Mouse (Mus musculus): ENCODE data around the gene Prkcg. TPM values are rescaled to one million over a fixed set of nuclear protein-coding genes. Genes with fewer than 3 reads are reported as not detected.
A peak's percentile ranks its signal among the peaks of the same experiment; 100 is the strongest.
"Not testable (repeated sequence)": the region's sequence is repeated elsewhere in the genome, so short reads cannot be mapped to it uniquely, and the experiment has no call there.

The Prkcg gene
- polyA plus RNA-seq, 1 experiment from 2014 or later, result 0.12 TPM

DNA sequence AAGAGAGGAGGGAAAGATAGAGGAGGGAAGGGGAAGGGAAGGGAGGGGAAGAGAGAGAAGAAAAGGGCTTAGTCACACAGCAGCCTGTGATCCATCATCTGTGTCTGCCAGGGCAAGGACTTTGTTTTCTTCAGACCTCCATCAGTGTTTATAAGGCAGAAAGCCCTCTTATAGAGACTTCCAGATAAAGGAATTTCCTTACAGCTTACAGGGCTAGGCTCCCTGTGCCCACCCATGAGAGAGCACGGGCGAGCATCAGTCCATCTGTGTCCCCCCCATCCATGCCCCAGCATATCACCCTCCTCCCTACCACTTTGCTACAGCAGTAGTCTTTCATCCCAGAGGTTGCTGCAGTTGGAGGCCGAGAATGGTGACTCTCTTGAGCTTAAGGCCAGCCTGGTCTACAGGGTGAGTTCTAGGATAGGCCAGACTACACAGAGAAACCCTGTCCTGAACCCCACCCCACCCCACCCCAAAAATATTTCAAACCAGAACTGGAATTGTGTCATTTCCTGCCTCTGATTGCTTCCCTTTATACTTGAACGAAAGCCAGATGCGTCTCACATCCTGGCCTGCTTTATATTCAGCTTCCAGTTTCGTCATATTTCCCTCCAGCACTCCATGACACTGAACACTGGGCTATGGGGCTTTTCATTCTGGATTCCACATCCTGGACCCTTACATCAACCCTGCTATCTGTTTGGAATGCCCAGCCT lies 13.4 kb upstream of the Prkcg start:
- Histone ChIP-seq H3K4me2 (no peak overlapping the region), H3K4me3 (no peak overlapping the region), H3K9ac (no peak overlapping the region), H3K27ac (peak overlapping the region; percentile 40), H3K27me3 (no peaks in the 10 kb centered on the region), H3K36me3 (no peaks in the 10 kb centered on the region), H3K9me3 (no peaks in the 10 kb centered on the region), H3K4me1 (no peaks in the 10 kb centered on the region)
- 38% methylated on average over 6 of the region's 6 CpGs for WGBS
- no peak; the same call in 1 of the 2 replicates for ATAC-seq (ENCODE audit: insufficient number of reproducible peaks, low FRiP score, low TSS enrichment, low read depth)

DNA sequence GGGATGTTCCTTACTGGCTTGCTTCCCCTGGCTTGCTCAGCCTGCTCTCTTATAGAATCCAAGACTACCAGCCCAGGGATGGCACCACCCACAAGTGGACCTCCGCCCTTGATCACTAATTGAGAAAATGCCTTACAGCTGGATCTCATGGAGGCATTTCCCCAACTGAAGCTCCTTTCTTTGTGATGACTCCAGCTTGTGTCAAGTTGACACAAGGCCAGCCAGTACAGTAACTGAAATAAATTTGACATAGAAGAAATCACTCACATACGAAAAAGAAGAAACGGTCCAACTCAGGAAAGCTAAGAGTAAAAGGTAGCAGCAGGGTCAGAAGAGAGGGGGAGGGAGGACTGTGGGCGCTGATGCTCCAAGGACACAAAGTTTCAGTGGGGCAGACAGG lies 12.2 kb upstream of the Prkcg start:
- H3K9ac ChIP-seq; H3K9me3 ChIP-seq; H3K27me3 ChIP-seq; H3K4me3 ChIP-seq; H3K36me3 ChIP-seq; H3K4me2 ChIP-seq; H3K27ac ChIP-seq; H3K4me1 ChIP-seq; ATAC-seq (ENCODE audit: insufficient number of reproducible peaks, low FRiP score, low TSS enrichment, low read depth): not testable (repeated sequence)
- WGBS, result 32% methylated on average over 4 of the region's 4 CpGs

DNA sequence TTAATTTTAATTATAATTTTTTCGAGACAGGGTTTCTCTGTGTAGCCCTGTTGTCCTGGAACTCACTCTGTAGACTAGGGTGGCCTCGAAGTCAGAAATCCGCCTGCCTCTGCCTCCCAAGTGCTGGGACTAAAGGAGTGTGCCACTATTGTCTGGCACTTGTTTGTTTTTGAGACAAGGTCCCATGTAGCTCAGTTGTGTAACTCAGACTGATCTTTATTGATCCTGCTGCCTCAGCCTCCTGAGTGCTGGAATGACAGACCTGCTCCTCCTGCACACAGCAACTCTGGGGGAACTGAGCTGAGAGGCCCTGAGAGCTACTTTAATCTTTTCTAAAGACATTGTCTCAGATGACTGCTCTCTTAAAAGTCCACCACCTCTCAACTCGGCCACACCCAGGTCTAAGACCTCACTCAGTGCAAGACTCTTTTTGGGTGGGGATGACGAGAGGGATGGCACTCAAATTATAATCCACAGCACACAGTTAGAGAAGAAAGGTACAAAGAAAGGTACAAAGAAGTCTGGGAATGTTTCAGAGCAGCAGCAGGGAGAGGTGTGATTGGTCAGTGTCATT lies 8.8 kb upstream of the Prkcg start:
- H3K4me1 ChIP-seq, result no peaks in the 10 kb centered on the region
- H3K36me3 ChIP-seq, result no peaks in the 10 kb centered on the region
- H3K9ac ChIP-seq, result no peak overlapping the region
- H3K27ac ChIP-seq, result no peak overlapping the region; the same call in 1 of the 2 replicates
- H3K4me2 ChIP-seq, result no peak overlapping the region
- H3K9me3 ChIP-seq, result no peaks in the 10 kb centered on the region
- H3K27me3 ChIP-seq, result no peaks in the 10 kb centered on the region
- 72% methylated on average over 5 of the region's 5 CpGs for WGBS
- H3K4me3 ChIP-seq, result no peak overlapping the region
- no peak for ATAC-seq (ENCODE audit: insufficient number of reproducible peaks, low FRiP score, low TSS enrichment, low read depth)

DNA sequence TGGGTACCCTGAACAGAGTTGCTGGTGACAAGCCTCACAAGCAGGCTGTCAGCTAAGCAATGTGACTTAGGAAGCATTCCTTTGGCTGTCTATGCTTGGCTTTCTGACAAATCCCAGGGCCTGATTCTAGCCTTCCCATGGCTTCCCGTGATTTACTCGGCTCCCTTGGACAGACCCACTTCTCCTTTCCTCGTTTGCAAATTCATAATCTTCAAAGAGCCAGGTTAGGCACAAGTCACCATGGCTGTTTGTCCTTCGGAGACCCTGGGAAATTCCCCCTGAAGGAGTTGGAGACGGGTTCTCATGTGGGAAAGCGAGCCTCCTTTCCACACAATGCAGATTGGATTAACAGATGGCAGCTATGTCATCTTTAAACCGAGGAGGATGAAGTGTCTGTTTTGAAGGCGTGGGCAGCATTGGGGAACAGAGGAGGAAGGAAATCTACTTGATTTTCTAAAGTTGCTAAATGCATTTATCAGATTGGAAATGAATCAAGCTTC lies 8.3 kb upstream of the Prkcg start:
- no peaks in the 10 kb centered on the region for H3K9me3 ChIP-seq
- no peak overlapping the region for H3K4me3 ChIP-seq
- no peak for ATAC-seq (ENCODE audit: insufficient number of reproducible peaks, low FRiP score, low TSS enrichment, low read depth)
- WGBS, result 39% methylated on average over 8 of the region's 8 CpGs
- no peak overlapping the region; the same call in 1 of the 2 replicates for H3K27ac ChIP-seq
- no peaks in the 10 kb centered on the region for H3K36me3 ChIP-seq
- H3K9ac ChIP-seq, result no peak overlapping the region
- no peaks in the 10 kb centered on the region for H3K4me1 ChIP-seq
- H3K4me2 ChIP-seq, result no peak overlapping the region
- no peaks in the 10 kb centered on the region for H3K27me3 ChIP-seq

DNA sequence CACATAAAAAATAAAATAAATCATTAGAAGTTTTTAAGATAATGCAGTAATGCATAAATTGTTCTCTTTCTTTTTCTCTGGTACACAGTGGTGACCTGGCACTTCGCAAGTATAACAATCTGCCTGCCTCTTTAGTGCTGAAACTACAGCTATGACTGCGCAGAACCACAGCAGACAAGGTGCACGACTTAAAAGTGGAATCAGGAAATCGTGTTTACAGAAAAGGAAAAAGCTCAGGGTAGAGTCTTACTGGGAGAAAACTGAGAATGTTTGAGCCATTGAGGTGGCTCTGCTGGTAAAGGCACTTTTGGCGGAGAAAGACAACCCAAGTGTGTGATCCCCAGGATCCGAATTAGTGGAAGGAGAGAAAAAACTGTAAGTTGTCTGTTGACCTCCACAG lies 7.2 kb upstream of the Prkcg start:
- H3K9me3 ChIP-seq, result no peaks in the 10 kb centered on the region
- no peaks in the 10 kb centered on the region for H3K36me3 ChIP-seq
- 80% methylated on average over 6 of the region's 6 CpGs for WGBS
- H3K4me1 ChIP-seq, result no peaks in the 10 kb centered on the region
- H3K27me3 ChIP-seq, result no peaks in the 10 kb centered on the region
- H3K4me2 ChIP-seq, result no peak overlapping the region
- no peak overlapping the region for H3K27ac ChIP-seq
- H3K4me3 ChIP-seq, result no peak overlapping the region
- ATAC-seq (ENCODE audit: insufficient number of reproducible peaks, low FRiP score, low TSS enrichment, low read depth), result no peak
- no peak overlapping the region for H3K9ac ChIP-seq

DNA sequence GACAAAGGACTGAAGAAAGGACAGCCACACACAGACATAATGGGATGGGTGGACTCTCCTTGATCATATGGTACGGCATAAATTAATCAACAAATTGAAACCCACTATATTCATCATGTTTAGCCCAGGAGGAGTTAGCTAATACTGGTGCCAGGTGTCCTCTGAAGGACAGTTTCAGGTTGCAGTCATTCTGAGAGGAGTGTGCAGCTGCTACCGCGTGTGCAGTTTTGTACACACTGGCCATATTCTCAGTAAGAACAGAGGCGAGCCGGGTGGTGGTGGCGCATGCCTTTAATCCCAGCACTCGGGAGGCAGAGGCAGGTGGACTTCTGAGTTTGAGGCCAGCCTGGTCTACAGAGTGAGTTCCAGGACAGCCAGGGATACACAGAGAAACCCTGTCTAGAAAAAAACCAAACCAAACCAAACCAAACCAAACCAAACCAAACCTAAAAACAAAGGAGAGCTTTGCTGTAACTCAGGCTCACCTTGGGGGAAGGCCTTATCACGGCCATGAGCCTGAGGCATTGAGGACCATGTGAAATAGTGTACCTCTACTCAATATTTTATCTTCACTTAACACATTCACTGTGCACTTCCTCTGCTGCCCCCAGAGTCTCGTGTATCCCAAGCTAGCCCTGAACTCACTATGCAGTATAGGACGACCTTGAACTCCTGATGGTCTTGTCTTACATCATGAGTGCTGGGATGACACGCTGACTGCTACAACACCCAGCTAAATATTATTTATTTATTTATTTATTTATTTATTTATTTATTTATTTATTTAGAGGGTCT lies 5.7 kb upstream of the Prkcg start:
- no peak overlapping the region for H3K27ac ChIP-seq
- H3K4me3 ChIP-seq, result no peak overlapping the region
- no peak overlapping the region for H3K4me2 ChIP-seq
- H3K9ac ChIP-seq, result no peak overlapping the region
- H3K36me3 ChIP-seq, result no peaks in the 10 kb centered on the region
- no peaks in the 10 kb centered on the region for H3K27me3 ChIP-seq
- 0 out of 2 replicates have a peak, but pooled peaks cover 4% of the 10 kb centered on the region for H3K4me1 ChIP-seq
- WGBS, result 79% methylated on average over 11 of the region's 11 CpGs
- no peak for ATAC-seq (ENCODE audit: insufficient number of reproducible peaks, low FRiP score, low TSS enrichment, low read depth)
- H3K9me3 ChIP-seq, result no peaks in the 10 kb centered on the region

DNA sequence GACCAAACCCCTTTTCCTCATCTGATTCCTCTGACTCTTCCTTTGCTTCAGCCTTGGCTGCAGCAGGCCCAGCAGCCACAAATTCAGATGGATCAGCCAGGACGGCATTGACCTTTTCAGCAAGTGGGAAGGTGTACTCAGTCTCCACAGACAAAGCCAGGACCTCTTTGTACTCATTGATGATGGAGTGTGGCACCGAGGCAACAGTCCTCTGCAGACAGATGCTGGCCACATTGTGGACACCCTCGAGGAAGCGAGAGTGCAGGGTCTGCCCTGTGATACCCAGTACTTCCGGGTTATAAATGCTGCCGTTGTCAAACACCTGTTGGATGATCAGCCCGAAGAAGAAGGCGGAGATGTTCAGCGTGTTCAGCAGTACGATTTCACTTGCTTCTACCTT lies 4.4 kb upstream of the Prkcg start:
- no peak for ATAC-seq (ENCODE audit: insufficient number of reproducible peaks, low FRiP score, low TSS enrichment, low read depth)
- Histone ChIP-seq H3K4me3 (no peak overlapping the region), H3K9ac (no peak overlapping the region), H3K27me3 (no peaks in the 10 kb centered on the region), H3K4me2 (no peak overlapping the region), H3K9me3 (no peaks in the 10 kb centered on the region), H3K36me3 (no peaks in the 10 kb centered on the region), H3K4me1 (peaks cover 6% of the 10 kb centered on the region), H3K27ac (no peak overlapping the region)
- 76% methylated on average over 10 of the region's 10 CpGs for WGBS

DNA sequence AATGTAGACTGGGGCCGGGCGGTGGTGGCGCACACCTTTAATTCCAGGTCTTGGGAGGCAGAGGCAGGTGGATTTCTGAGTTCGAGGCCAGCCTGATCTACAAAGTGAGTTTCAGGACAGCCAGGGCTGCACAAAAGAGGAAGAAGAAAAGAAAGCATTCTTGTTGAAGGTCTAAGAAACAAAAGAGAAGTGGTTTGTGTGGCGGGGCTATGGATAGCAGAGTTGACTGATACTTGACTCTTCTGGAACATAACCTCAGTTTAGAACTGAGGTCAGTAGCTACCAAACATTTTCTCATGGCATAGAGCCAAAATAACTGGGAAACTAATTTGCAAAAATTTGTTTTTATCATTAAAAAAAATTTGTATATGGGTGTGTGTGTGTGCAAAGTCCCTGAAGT lies 2.9 kb upstream of the Prkcg start:
- H3K4me1 ChIP-seq, result peaks cover 14% of the 10 kb centered on the region
- no peaks in the 10 kb centered on the region for H3K9me3 ChIP-seq
- no peaks in the 10 kb centered on the region for H3K27me3 ChIP-seq
- ATAC-seq (ENCODE audit: insufficient number of reproducible peaks, low FRiP score, low TSS enrichment, low read depth), result no peak
- H3K36me3 ChIP-seq, result no peaks in the 10 kb centered on the region
- WGBS, result 90% methylated on average over 5 of the region's 5 CpGs
- no peak overlapping the region for H3K9ac ChIP-seq
- no peak overlapping the region for H3K4me2 ChIP-seq
- no peak overlapping the region for H3K27ac ChIP-seq
- H3K4me3 ChIP-seq, result no peak overlapping the region

DNA sequence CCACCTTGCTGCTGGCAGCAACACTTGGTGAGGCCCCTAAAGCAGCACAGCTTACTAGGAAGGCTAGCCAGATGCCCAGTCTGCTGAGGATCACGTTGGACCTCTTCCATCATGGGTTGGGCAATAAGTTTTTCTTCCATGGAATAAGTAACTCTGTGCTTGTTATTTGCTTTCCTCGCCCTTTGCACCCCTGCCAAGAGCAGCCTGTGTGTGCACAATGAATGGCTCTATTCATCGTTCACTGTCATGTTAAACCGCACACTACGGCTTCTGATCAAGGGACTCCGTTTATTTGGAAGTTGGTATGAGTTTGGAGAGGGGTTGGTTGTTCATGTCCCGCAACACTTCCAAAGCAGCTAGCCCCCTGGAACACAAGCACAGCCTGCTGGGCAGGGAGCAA lies 1.8 kb upstream of the Prkcg start:
- H3K27me3 ChIP-seq, result no peaks in the 10 kb centered on the region
- H3K4me3 ChIP-seq, result no peak overlapping the region
- H3K27ac ChIP-seq, result peak overlapping the region; percentile 72
- no peaks in the 10 kb centered on the region for H3K36me3 ChIP-seq
- 70% methylated on average over 7 of the region's 7 CpGs for WGBS
- H3K9ac ChIP-seq, result no peak overlapping the region
- ATAC-seq (ENCODE audit: insufficient number of reproducible peaks, low FRiP score, low TSS enrichment, low read depth), result no peak
- peaks cover 26% of the 10 kb centered on the region for H3K4me1 ChIP-seq
- H3K9me3 ChIP-seq, result no peaks in the 10 kb centered on the region
- no peak overlapping the region for H3K4me2 ChIP-seq

DNA sequence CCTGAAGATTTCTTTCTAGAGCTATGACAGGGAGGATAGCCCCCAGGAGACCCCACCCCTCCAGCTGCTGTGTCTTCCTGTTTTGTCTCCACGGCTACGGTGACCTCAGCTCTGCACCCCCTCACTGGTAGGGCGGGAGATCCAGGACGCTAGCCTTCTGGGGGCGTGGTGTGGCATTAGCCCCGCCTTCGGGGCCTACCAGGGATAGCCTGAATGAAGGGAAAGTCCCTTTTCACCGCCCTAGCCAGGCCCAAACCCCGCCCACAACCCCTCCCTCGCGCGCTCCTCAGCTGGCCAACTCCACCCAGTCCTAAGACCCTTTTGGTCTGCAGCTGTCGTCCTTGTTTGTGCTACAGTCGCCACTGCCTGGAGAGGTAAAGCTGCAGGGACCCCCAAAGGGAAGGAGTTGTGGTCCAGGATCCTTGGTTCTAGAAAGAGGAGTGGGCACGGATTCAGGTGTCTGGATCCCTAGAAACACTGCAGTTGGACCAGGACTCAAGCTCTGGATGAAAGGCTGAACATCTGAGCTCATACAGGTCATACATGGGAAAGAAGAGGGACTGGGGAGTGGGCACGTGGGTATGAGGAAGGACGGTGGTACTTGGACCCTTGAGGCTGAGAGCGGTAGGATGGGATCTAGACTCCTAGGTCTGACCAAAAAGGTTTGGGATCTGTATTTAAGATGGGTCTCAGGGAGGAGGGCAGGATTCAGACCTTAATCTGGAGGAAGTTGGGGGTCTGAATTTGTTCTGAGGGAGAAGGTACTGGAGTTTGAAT lies 1.5 kb downstream of the Prkcg start:
- ATAC-seq (ENCODE audit: insufficient number of reproducible peaks, low FRiP score, low TSS enrichment, low read depth), result peak; percentile 92
- Histone ChIP-seq H3K9me3 (no peaks in the 10 kb centered on the region), H3K27ac (peak overlapping the region; percentile 94), H3K4me2 (peak overlapping the region; percentile 68), H3K4me3 (peak overlapping the region; percentile 52), H3K27me3 (no peaks in the 10 kb centered on the region), H3K4me1 (peaks cover 38% of the 10 kb centered on the region), H3K9ac (peak overlapping the region; percentile 37), H3K36me3 (peaks cover 12% of the 10 kb centered on the region)
- 1% methylated on average over 17 of the region's 18 CpGs for WGBS

DNA sequence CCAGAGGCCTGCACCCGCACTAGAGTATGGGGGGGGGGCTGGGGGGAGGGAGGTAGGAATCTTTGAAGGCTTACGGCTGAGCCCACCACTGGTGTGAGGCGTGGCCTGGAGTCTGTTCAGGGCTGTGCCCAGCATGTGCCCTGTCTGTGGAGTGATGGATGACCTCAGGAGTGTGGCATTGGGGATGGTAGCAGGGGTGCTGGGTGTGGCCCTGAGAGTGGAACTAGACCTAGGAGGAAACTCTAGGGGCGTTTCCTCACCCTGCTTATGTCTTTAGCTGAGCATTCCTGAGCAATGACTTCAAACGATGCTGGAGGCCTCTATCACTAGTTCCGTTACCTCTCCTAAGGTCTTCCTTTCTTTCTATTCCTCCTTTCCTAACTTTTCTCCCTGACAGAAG lies 2.2 kb downstream of the Prkcg start:
- H3K27me3 ChIP-seq, result no peaks in the 10 kb centered on the region
- H3K4me3 ChIP-seq, result peak overlapping the region; percentile 52
- H3K36me3 ChIP-seq, result peaks cover 15% of the 10 kb centered on the region
- H3K9ac ChIP-seq, result peak overlapping the region; percentile 31
- 32% methylated on average over 6 of the region's 6 CpGs for WGBS
- no peaks in the 10 kb centered on the region for H3K9me3 ChIP-seq
- H3K4me1 ChIP-seq, result peaks cover 38% of the 10 kb centered on the region
- ATAC-seq (ENCODE audit: insufficient number of reproducible peaks, low FRiP score, low TSS enrichment, low read depth), result no peak
- H3K4me2 ChIP-seq, result peak overlapping the region; percentile 68
- H3K27ac ChIP-seq, result peak overlapping the region; percentile 94

Data from limb, embryonic 15.5 days (tissue).